Mouse (Mus musculus) yolk sac, embryonic 10.5 days (tissue): ENCODE measurements around the gene Dennd2a.

ENCODE experiments used
- DNase-seq: peaks from one replicate; pipeline ENCODE4 v3.0.0-alpha.2; 2017; ENCODE audit warnings: low spot score

The Dennd2a gene

GRCm38 (mm10) chr6:39557723-39558261 lies at the start of gene Dennd2a:
Gene Dennd2a (minus strand): TSS chr6:39557867.
- DNase-seq, result peak; percentile 81

GRCm38 (mm10) chr6:39607365-39607764 lies 49.7 kb upstream of the Dennd2a start:
- no peak for DNase-seq

GRCm38 (mm10) chr6:39606862-39607261 lies 49.2 kb upstream of the Dennd2a start:
- DNase-seq, result peak; percentile 16

GRCm38 (mm10) chr6:39606056-39606455 lies 48.4 kb upstream of the Dennd2a start:
- DNase-seq, result no peak

- no peak for DNase-seq
Measured at GRCm38 (mm10) chr6:39604565-39604964, 46.9 kb upstream of the Dennd2a start.

- DNase-seq, result no peak
Measured at GRCm38 (mm10) chr6:39601828-39602227, 44.2 kb upstream of the Dennd2a start.

GRCm38 (mm10) chr6:39600851-39601250 lies 43.2 kb upstream of the Dennd2a start:
- no peak for DNase-seq

- DNase-seq, result peak; percentile 98
Measured at GRCm38 (mm10) chr6:39592401-39593214, 34.9 kb upstream of the Dennd2a start, which contains the start of gene Ndufb2. Gene Ndufb2 (plus strand): TSS chr6:39592574.

GRCm38 (mm10) chr6:39591481-39591880 lies 33.8 kb upstream of the Dennd2a start:
- DNase-seq, result no peak

- no peak for DNase-seq
Measured at GRCm38 (mm10) chr6:39585517-39585916, 27.9 kb upstream of the Dennd2a start, which contains the start of gene Gm42420. Gene Gm42420 (plus strand): TSS chr6:39585753.

GRCm38 (mm10) chr6:39581087-39581784 lies 23.6 kb upstream of the Dennd2a start:
- no peak for DNase-seq

- DNase-seq, result no peak
Measured at GRCm38 (mm10) chr6:39580558-39580957, 22.9 kb upstream of the Dennd2a start.

- DNase-seq, result no peak
Measured at GRCm38 (mm10) chr6:39579552-39579951, 21.9 kb upstream of the Dennd2a start.

GRCm38 (mm10) chr6:39574951-39575350 lies 17.3 kb upstream of the Dennd2a start:
- DNase-seq, result no peak

GRCm38 (mm10) chr6:39574555-39574869 lies 16.8 kb upstream of the Dennd2a start:
- DNase-seq, result no peak

GRCm38 (mm10) chr6:39573791-39574554 lies 16.3 kb upstream of the Dennd2a start, which contains the start of gene Adck2:
Gene Adck2 (plus strand): TSS chr6:39573873.
- DNase-seq, result peak; percentile 89

GRCm38 (mm10) chr6:39570426-39570825 lies 12.8 kb upstream of the Dennd2a start:
- DNase-seq, result no peak

GRCm38 (mm10) chr6:39567528-39567927 lies 9.9 kb upstream of the Dennd2a start:
- DNase-seq, result no peak

GRCm38 (mm10) chr6:39562166-39563015 lies 4.7 kb upstream of the Dennd2a start:
- peak; percentile 80 for DNase-seq

- DNase-seq, result no peak
Measured at GRCm38 (mm10) chr6:39559276-39559939, 1.7 kb upstream of the Dennd2a start.
